8 mouse cellular contexts compared by ENCODE assay signal in genomic region chr11:106160841-106161721, GRCm38 (mm10). TPM values are rescaled to one million over a fixed set of nuclear protein-coding genes. Genes with fewer than 3 reads are reported as not detected.
DNase-seq lines count a peak whose midpoint lies in the region; ATAC-seq and TF ChIP-seq lines count a peak whose summit lies in the region.

TSS of gene Gm10840 (plus strand) at chr11:106160850.
TSS of gene Limd2 (minus strand) at chr11:106160860.

- 24% methylated on average over 22 of the region's 22 CpGs for WGBS in forebrain, embryonic 13.5 days
- 41% methylated on average over 22 of the region's 22 CpGs for WGBS in small intestine, adult 2 months

- H3K36me3 ChIP-seq in forebrain, embryonic 13.5 days (ENCODE audit: poor library complexity, severe bottlenecking) = peaks cover 59% of the 10 kb centered on the region
- H3K36me3 ChIP-seq in megakaryocyte, embryonic 14.5 days (replicated peaks; ENCODE audit: low read length) = peaks cover 62% of the 10 kb centered on the region
- peaks cover 2% of the 10 kb centered on the region; the same call in 1 of the 2 replicates for H3K36me3 ChIP-seq in small intestine, adult 2 months (ENCODE audit: control insufficient read depth, insufficient read depth, low read length)

- H3K27me3 ChIP-seq in forebrain, embryonic 13.5 days = no peaks in the 10 kb centered on the region
- H3K27me3 ChIP-seq in megakaryocyte, embryonic 14.5 days (replicated peaks) = peaks cover 32% of the 10 kb centered on the region
- no peaks in the 10 kb centered on the region for H3K27me3 ChIP-seq in small intestine, adult 2 months (ENCODE audit: control insufficient read depth, insufficient read depth, low read length)

- H3K27ac ChIP-seq in forebrain, embryonic 13.5 days = peak within 1 kb of the TSS; percentile 99
- H3K27ac ChIP-seq in small intestine, adult 2 months (ENCODE audit: insufficient read depth, low read depth, low read length) = peak within 1 kb of the TSS; percentile 70

- peak within 1 kb of the TSS; percentile 85 for H3K4me3 ChIP-seq in forebrain, embryonic 13.5 days
- peak within 1 kb of the TSS; percentile 95 for H3K4me3 ChIP-seq in megakaryocyte, embryonic 14.5 days (replicated peaks)
- peak within 1 kb of the TSS; percentile 73 for H3K4me3 ChIP-seq in small intestine, adult 2 months (ENCODE audit: low read depth, low read length)

- TF ChIP-seq CTCF in small intestine, adult 2 months (IDR thresholded peaks at IDR 0.05; ENCODE audit: extremely low read depth, insufficient read length, insufficient replicate concordance, low read depth, low read length) = no peak

- intact Hi-C loops in left cerebral cortex, postnatal 14 days (cut with DNase I) = no loop called here

- peaks cover 35% of the 10 kb centered on the region for H3K4me1 ChIP-seq in forebrain, embryonic 13.5 days
- H3K4me1 ChIP-seq in megakaryocyte, embryonic 14.5 days = peaks cover 71% of the 10 kb centered on the region
- peaks cover 7% of the 10 kb centered on the region; the same call in 1 of the 2 replicates for H3K4me1 ChIP-seq in small intestine, adult 2 months (ENCODE audit: control insufficient read depth, insufficient read depth, insufficient read length, low read length)

- no peaks in the 10 kb centered on the region for H3K9me3 ChIP-seq in forebrain, embryonic 13.5 days (replicated peaks)
- H3K9me3 ChIP-seq in megakaryocyte, embryonic 14.5 days = no peaks in the 10 kb centered on the region

- H3K9ac ChIP-seq in forebrain, embryonic 13.5 days = peak within 1 kb of the TSS; percentile 97

- peak within 1 kb of the TSS; percentile 97 for H3K4me2 ChIP-seq in forebrain, embryonic 13.5 days

- TF ChIP-seq POLR2A in small intestine, adult 2 months (IDR thresholded peaks at IDR 0.05; ENCODE audit: low read depth, low read length) = no peak

- peak; percentile 13 for ATAC-seq in activated CD4-positive, CD25-positive, alpha-beta regulatory T cell, adult 4 months
- peak; percentile 50 for ATAC-seq in forebrain, embryonic 13.5 days
- ATAC-seq in erythroid progenitor cell, adult 5-6 weeks (replicated peaks; ENCODE audit: low FRiP score, poor library complexity, severe bottlenecking) = no peak

- DNase-seq in CD8-positive naive resting alpha-beta T cell, adult 2 months (ENCODE audit: low read depth in 2 of 2, low spot score in 2 of 2) = peak; percentile 58 to 63
- DNase-seq in induced T-regulatory cell, adult 2 months (ENCODE audit: low read depth) = peak; percentile 80
- peak; percentile 87 to 95 for DNase-seq in left cerebral cortex, postnatal 14 days (ENCODE audit: low spot score in 2 of 2)

RNA-seq across cellular contexts. Expression of gene Gm10840, which starts in this region (rescaled TPM):
- polyA plus RNA-seq in activated CD4-positive, CD25-positive, alpha-beta regulatory T cell, adult 4 months (2017; shearing (Covaris generic)) = not detected
- polyA plus RNA-seq in forebrain, embryonic 13.5 days (2015; fragmentation: Nextera tagmentation; extraction: Ambion mirVana) = not detected in 2 replicates
- not detected for total RNA-seq in left cerebral cortex, postnatal 14 days (2021)
- not detected in 2 replicates for polyA plus RNA-seq in megakaryocyte, embryonic 14.5 days (2012; ENCODE audit: insufficient read depth, low replicate concordance)
- polyA plus RNA-seq in small intestine, adult 2 months (2012; rRNA removed) = not detected in 2 replicates
- total RNA-seq in erythroid progenitor cell, adult 5-6 weeks (2015; ENCODE audit: low replicate concordance) = not detected in 2 replicates
- total RNA-seq in erythroid progenitor cell, adult 5-6 weeks (2017; ENCODE audit: low replicate concordance) = not detected in 2 replicates

RNA-seq across cellular contexts. Expression of gene Limd2, which starts in this region (rescaled TPM):
- 100 to 1,000 TPM; 633 to 743 TPM for polyA plus RNA-seq in activated CD4-positive, CD25-positive, alpha-beta regulatory T cell, adult 4 months (2017; shearing (Covaris generic))
- polyA plus RNA-seq in forebrain, embryonic 13.5 days (2015; fragmentation: Nextera tagmentation; extraction: Ambion mirVana) = 253 and 279 TPM in 2 replicates
- total RNA-seq in left cerebral cortex, postnatal 14 days (2021) = 100 to 1,000 TPM in 1 of 2 experiments, 10 to 100 TPM in 1; 97.2 to 103 TPM
- polyA plus RNA-seq in megakaryocyte, embryonic 14.5 days (2012; ENCODE audit: insufficient read depth, low replicate concordance) = 121 and 146 TPM in 2 replicates
- polyA plus RNA-seq in small intestine, adult 2 months (2012; rRNA removed) = 11.8 and 21.7 TPM in 2 replicates
- 35.7 and 49.0 TPM in 2 replicates for total RNA-seq in erythroid progenitor cell, adult 5-6 weeks (2015; ENCODE audit: low replicate concordance)
- 4.8 and 8.7 TPM in 2 replicates for total RNA-seq in erythroid progenitor cell, adult 5-6 weeks (2017; ENCODE audit: low replicate concordance)
